Mouse (Mus musculus) stomach, postnatal 0 days (tissue): ENCODE data around the gene Togaram1.

Experiments used
- CTCF ChIP-seq: IDR thresholded peaks from 2 replicates; pipeline ENCODE4 v1.5.1; 2016; ENCODE audit warnings: antibody characterized with exemption, low read depth, mild to moderate bottlenecking, moderate library complexity
- EP300 ChIP-seq: optimal IDR thresholded peaks from 2 replicates; pipeline ENCODE3; 2016; ENCODE audit warnings: antibody characterized with exemption

DNA sequence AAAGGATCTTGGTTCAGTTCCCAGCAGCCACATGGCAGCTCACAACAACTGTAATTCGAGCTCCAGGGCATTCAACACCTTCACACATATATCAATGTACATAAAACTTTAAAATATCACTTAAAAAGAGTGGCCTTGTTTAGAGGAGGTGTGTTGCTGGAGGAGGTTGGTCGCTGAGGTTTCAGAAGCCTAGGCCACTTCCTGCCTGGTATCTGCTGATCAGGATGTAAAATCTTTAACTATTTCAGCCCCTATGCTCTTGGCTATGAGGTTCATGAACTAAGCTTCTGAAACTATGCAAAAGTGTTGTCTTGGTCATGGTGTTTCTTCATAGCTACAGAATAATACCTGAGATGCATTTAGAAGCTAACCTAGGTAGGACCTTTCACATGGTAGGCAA is 99.6 kb downstream of the Togaram1 start:
- TF ChIP-seq CTCF (no peak), EP300 (no peak)
